Mouse (Mus musculus) ZHBTc4 (cell line): Measurements from ENCODE around the gene Krtap4-2.

Experiments used
- DNase-seq: peaks from one replicate; pipeline ENCODE4 v3.0.0-alpha.2; 2011; ENCODE audit warnings: low read depth, low spot score

Gene Krtap4-2

DNA sequence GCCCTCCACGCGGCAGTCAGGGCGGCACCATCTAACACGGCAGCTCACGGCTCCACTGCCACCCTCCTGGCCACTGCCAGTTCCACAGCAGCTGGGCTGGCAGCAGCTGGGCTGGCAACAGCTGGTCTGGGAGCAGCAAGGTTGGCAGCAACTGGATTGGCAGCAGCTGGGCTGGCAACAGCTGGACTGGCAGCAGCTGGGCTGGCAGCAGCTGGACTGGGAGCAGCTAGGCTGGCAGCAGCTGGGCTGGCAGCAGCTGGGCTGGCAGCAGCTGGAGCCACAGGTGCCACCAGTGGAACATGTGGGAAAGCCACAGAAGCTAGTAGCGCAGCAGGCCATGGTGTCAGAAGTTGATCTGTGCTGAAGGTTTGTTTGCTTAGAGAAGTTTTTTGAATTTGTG lies 43.9 kb downstream of the Krtap4-2 start, which contains the start of gene Krtap1-3:
Gene Krtap1-3 (minus strand): TSS at position 359 of the 400 bp plus-strand sequence.
- DNase-seq = no peak

DNA sequence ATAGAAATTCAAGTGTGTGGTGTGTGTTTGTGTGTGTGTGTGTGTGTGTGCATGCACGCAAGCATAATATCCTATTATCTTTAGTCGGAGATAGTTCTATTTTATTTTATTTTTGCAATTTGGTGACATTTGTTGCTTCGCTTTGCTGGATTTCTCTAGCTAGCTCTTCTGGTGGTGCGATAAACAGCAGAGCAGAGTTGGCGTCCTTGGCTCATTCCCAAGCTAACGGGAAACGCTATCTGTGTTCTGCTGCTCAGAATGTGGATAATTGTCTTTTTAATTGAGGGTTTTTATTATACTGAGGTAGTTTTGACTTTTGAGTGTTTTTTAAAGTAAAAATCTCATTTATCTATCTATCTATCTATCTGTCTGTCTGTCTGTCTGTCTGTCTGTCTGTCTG lies 49.8 kb downstream of the Krtap4-2 start:
- DNase-seq = no peak
